Mouse (Mus musculus) hindbrain, embryonic 14.5 days (tissue): ENCODE measurements at regions not wholly inside any gene's neighbourhood (a gene's known extent, or its start where the extent isn't known, plus 50 kb on each side); places are given as distances from the start of the nearest gene placed in this dataset.

Experiments used
- ATAC-seq: fragments of 200-750 bp; cut with Nextera tagmentation; 2 replicates; pipeline ENCODE4 v1.8.0; 2017; ENCODE audit warnings: moderate number of reproducible peaks, mild to moderate bottlenecking, moderate TSS enrichment, moderate library complexity; ENCODE audit not compliant: low FRiP score
- DNase-seq: peaks from one replicate; pipeline ENCODE4 v3.0.0-alpha.2; 2015; ENCODE audit warnings: low spot score
- H3K27ac ChIP-seq: fragments of 300-500 bp; sonication (generic); 2 replicates; pipeline ENCODE4 v1.5.1; 2014; ENCODE audit warnings: mild to moderate bottlenecking, moderate library complexity
- H3K27me3 ChIP-seq: fragments of 300-500 bp; sonication (generic); 2 replicates; pipeline ENCODE4 v1.6.1; 2014; ENCODE audit warnings: mild to moderate bottlenecking, low read length, mixed read lengths; ENCODE audit not compliant: control insufficient read depth, insufficient read depth
- H3K36me3 ChIP-seq: fragments of 300-500 bp; sonication (generic); replicated peaks from 2 replicates; pipeline ENCODE4 v1.6.1; 2014; ENCODE audit not compliant: control insufficient read depth, insufficient read depth
- H3K4me1 ChIP-seq: fragments of 300-500 bp; sonication (generic); replicated peaks from 2 replicates; pipeline ENCODE4 v1.6.1; 2014; ENCODE audit warnings: antibody characterized with exemption, low read length, mixed read lengths; ENCODE audit not compliant: control insufficient read depth, insufficient read depth
- H3K4me2 ChIP-seq: fragments of 300-500 bp; sonication (generic); replicated peaks from 2 replicates; pipeline ENCODE4 v1.6.1; 2014; ENCODE audit warnings: mild to moderate bottlenecking, moderate library complexity
- H3K4me3 ChIP-seq: fragments of 300-500 bp; sonication (generic); replicated peaks from 2 replicates; pipeline ENCODE4 v1.5.1; 2014; ENCODE audit warnings: mild to moderate bottlenecking, low read length
- H3K9ac ChIP-seq: fragments of 300-500 bp; sonication (generic); 2 replicates; pipeline ENCODE4 v1.6.1; 2014
- H3K9me3 ChIP-seq: fragments of 300-500 bp; sonication (generic); 2 replicates; pipeline ENCODE4 v1.6.1; 2016; ENCODE audit warnings: low read length; ENCODE audit not compliant: control insufficient read depth
- WGBS: fragments of 180-500 bp; shearing (Covaris S2); extraction: QIAGEN DNeasy Blood & Tissue Kit; methylation state at CpG from one replicate; pipeline ENCODE4 v1.1.7; 2014; 5-methylcytosine and 5-hydroxymethylcytosine counted together

DNA sequence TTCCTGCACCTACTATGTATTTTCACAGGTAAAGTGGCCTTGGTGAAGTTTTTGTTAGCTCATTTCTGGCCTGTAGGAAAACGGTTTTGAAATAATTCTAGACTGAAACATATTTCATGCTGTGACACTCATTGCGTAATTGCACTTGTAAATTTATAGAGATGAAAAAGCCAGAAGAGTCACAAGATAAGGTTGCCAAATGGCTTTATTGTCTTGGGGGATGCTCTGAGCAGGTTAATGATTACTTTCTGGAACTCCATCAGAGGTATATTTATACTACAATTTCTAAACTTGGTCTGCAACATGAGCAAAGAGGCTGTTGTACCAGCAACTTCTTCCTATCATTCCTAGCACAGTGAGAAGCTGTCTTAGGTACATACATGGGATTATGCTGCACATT, 370.9 kb downstream of the Epha7 start:
- ATAC-seq: no peak
- Histone ChIP-seq H3K27ac (no peak overlapping the region), H3K9me3 (0 out of 2 replicates have a peak, but pooled peaks cover 3% of the 10 kb centered on the region), H3K27me3 (no peaks in the 10 kb centered on the region), H3K4me2 (no peak overlapping the region), H3K4me1 (no peaks in the 10 kb centered on the region), H3K9ac (no peak overlapping the region), H3K4me3 (no peak overlapping the region), H3K36me3 (no peaks in the 10 kb centered on the region)
- DNase-seq: no peak
- WGBS: 95% methylated on average over 2 of the region's 2 CpGs

DNA sequence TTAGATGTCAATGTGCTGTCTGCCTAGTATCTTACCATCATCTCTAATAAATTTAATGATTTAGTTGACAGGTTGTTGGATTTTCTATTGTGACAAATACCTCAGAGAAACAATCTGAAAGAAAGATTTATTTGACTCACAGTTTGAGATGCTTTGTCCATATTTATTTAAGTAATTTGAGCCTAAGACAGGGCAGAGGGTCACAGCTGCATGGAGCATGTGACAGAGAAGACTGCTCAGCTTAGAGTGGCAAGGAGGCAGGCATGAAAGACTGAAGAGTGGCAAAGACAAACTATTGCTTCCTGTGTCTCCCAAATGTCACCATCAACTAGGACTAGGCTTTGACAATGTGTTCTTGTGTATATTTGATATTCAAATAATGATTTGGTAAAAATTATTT, 388.0 kb downstream of the Epha7 start:
- Histone ChIP-seq H3K27ac (no peak overlapping the region), H3K9ac (no peak overlapping the region), H3K4me3 (no peak overlapping the region), H3K4me2 (no peak overlapping the region), H3K4me1 (no peaks in the 10 kb centered on the region), H3K27me3 (no peaks in the 10 kb centered on the region), H3K36me3 (no peaks in the 10 kb centered on the region), H3K9me3 (no peaks in the 10 kb centered on the region)
- ATAC-seq (no peak), DNase-seq (no peak)
